Mouse (Mus musculus) testis, adult 2 months (tissue): ENCODE data around the gene Lama1.

Source experiments
- CTCF ChIP-seq: fragments of 200-500 bp; IDR thresholded peaks from 2 replicates; pipeline ENCODE4 v1.5.1; 2012; ENCODE audit warnings: low read depth, mild to moderate bottlenecking, inconsistent platforms, low read length, moderate library complexity; ENCODE audit not compliant: control insufficient read depth, insufficient read depth, insufficient replicate concordance
- POLR2A ChIP-seq: fragments of 200-500 bp; IDR thresholded peaks from 2 replicates; pipeline ENCODE4 v1.6.1; 2012; ENCODE audit warnings: low read depth, mild to moderate bottlenecking, inconsistent platforms, low read length, moderate library complexity; ENCODE audit not compliant: control insufficient read depth

DNA sequence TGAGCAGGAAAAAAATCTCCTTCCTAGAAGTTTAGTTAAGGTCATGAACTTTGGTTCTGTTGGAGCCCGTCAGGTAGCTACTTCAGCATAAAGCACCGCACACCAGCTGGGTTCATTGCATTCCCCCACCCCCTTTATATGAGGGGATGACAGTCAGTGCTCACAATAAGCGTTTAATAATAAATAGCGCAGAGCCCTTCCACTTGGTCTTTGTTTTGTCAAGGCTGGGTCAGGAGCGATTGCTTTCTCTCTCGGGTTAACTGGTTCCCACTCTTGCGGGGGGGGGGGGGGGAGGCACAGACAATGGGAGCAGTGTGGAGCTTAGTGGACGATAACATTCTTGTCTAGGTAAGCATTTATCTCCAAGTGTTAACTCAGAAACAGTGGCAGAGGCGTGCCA, 4.7 kb downstream of the Lama1 start:
- no peak for TF ChIP-seq CTCF
- TF ChIP-seq POLR2A = no peak
